Mouse (Mus musculus): ENCODE data around the gene Acbd6.

The Acbd6 gene

GRCm38 (mm10) chr1:155527027-155527786 lies 30.7 kb upstream of the Acbd6 start:
- no peaks in the 10 kb centered on the region; the same call in 1 of the 2 replicates for H3K27me3 ChIP-seq (ENCODE audit: insufficient read depth, low read length)
- H3K9me3 ChIP-seq (ENCODE audit: low read length), result peaks cover 22% of the 10 kb centered on the region
- TF ChIP-seq NANOG (IDR thresholded peaks at IDR 0.05; ENCODE audit: borderline replicate concordance, low read length), result no peak
- TF ChIP-seq CTCF (conservative IDR thresholded peaks at IDR 0.05; ENCODE audit: low read length), result no peak
- no peak for TF ChIP-seq POU5F1 (IDR thresholded peaks at IDR 0.05; ENCODE audit: borderline replicate concordance, low read length)
- no peak overlapping the region for H3K4me3 ChIP-seq (replicated peaks; ENCODE audit: low read length)
- H3K4me1 ChIP-seq (replicated peaks; ENCODE audit: low read depth, low read length), result peaks cover 14% of the 10 kb centered on the region; the same call in 1 of the 2 replicates
- H3K36me3 ChIP-seq (ENCODE audit: insufficient read depth, low read length), result no peaks in the 10 kb centered on the region

DNA sequence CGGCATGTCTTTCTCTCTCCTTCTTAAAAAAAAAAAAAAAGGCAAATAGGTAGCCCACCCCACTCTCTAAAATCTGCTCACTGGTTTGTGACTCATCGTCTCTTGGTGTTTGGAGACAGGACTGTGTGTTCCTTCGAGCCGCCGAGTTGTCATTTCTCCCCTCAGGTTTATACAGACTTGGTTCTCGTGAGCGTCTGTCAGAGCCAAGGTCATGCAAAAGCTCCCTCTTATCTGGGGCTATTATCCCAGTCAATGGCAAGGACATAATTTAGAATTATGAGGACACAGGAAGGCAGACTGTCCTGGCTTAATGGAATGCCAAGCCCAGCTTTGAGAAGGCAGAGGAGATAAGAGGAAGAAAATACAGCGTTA lies 30.1 kb upstream of the Acbd6 start:
- TF ChIP-seq POU5F1 (IDR thresholded peaks at IDR 0.05; ENCODE audit: borderline replicate concordance, low read length) (no peak), CTCF (conservative IDR thresholded peaks at IDR 0.05; ENCODE audit: low read length) (no peak), NANOG (IDR thresholded peaks at IDR 0.05; ENCODE audit: borderline replicate concordance, low read length) (no peak)
- H3K4me1 ChIP-seq (replicated peaks; ENCODE audit: low read depth, low read length), result peaks cover 14% of the 10 kb centered on the region; the same call in 1 of the 2 replicates
- H3K27me3 ChIP-seq (ENCODE audit: insufficient read depth, low read length), result no peaks in the 10 kb centered on the region; the same call in 1 of the 2 replicates
- no peak overlapping the region for H3K4me3 ChIP-seq (replicated peaks; ENCODE audit: low read length)
- no peaks in the 10 kb centered on the region for H3K36me3 ChIP-seq (ENCODE audit: insufficient read depth, low read length)
- H3K9me3 ChIP-seq (ENCODE audit: low read length), result peaks cover 22% of the 10 kb centered on the region

DNA sequence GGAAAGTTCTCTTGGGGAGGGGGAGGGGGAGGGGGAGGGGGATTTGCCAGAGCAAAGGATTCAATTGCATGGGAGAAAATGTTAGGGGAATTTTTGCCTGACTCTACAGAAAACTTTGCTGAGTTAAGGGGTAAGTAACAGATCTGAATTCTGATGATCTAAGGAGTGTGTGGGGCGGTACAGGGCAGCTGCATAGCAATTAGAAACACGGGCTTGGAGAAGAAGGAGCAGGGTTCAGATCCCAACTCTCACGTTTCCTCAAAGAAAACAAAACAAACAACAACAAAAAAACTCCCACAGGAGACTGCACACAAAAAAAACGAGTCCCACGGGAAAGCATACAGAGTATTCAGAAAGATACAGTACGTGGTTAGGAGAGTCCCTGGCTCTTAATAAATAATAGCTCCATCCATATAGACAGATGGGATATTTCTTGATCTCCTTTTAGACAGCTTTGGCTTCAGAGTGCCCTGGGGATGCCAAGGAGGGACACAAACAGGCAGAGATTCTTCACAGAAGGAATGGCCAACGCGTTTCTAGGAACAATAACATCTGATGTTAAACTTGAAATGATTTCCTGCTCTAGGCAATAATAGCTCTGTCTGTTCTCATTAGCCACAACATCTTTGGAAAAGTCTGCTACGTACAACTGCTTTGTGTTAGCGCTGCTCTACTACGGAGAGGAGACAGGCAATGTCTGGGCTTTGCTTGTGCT lies 29.4 kb upstream of the Acbd6 start:
- no peaks in the 10 kb centered on the region for H3K36me3 ChIP-seq (ENCODE audit: insufficient read depth, low read length)
- H3K4me3 ChIP-seq (replicated peaks; ENCODE audit: low read length), result no peak overlapping the region
- TF ChIP-seq CTCF (conservative IDR thresholded peaks at IDR 0.05; ENCODE audit: low read length) (no peak), POU5F1 (IDR thresholded peaks at IDR 0.05; ENCODE audit: borderline replicate concordance, low read length) (no peak), NANOG (IDR thresholded peaks at IDR 0.05; ENCODE audit: borderline replicate concordance, low read length) (no peak)
- H3K4me1 ChIP-seq (replicated peaks; ENCODE audit: low read depth, low read length), result peaks cover 14% of the 10 kb centered on the region; the same call in 1 of the 2 replicates
- no peaks in the 10 kb centered on the region; the same call in 1 of the 2 replicates for H3K27me3 ChIP-seq (ENCODE audit: insufficient read depth, low read length)
- H3K9me3 ChIP-seq (ENCODE audit: low read length), result peaks cover 22% of the 10 kb centered on the region

DNA sequence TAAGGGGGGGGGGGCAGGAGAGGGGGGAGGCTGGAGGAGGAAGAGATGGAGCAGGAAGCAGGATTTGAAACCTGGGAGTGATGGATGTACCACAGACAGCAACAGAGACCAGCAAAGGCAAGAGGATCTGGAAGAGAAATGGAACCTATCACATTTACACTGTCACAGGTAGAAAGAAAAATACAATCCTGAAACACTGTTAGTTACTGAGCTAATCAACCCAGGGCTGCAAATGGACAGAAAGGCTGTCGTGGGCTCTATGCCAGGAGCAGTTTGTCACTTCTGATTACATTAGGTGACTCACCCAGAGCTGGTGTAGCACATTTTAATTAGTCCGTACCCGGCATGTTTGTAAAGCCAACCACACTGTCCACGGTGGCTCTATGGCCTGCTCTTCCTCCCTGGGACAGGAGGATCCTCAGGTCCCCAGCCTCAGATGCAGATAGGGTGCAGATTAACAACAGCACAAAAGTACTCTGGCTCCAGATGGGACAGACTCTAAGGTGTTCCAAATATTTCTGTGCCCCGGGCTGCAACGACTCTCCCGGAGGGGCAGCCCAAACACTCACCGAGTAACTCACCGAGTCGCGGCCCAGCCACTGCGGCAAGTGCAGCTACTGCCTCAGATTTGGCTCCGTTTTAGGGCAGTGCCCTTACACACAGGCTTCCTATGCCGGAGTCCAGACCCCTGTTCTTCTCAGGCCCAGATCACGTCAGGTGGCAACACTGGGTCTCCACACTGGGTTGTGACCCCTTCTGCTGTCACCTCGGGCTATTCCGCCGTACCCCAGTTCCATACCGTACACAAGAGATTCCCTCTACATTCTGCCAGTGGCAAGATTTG lies 28.6 kb upstream of the Acbd6 start:
- TF ChIP-seq NANOG (IDR thresholded peaks at IDR 0.05; ENCODE audit: borderline replicate concordance, low read length), result no peak
- no peak for TF ChIP-seq CTCF (conservative IDR thresholded peaks at IDR 0.05; ENCODE audit: low read length)
- TF ChIP-seq POU5F1 (IDR thresholded peaks at IDR 0.05; ENCODE audit: borderline replicate concordance, low read length), result no peak
- H3K4me3 ChIP-seq (replicated peaks; ENCODE audit: low read length), result no peak overlapping the region
- no peaks in the 10 kb centered on the region; the same call in 1 of the 2 replicates for H3K27me3 ChIP-seq (ENCODE audit: insufficient read depth, low read length)

GRCm38 (mm10) chr1:155530561-155531457 lies 27.1 kb upstream of the Acbd6 start:
- H3K27me3 ChIP-seq (ENCODE audit: insufficient read depth, low read length), result no peaks in the 10 kb centered on the region; the same call in 1 of the 2 replicates
- H3K36me3 ChIP-seq (ENCODE audit: insufficient read depth, low read length), result no peaks in the 10 kb centered on the region
- H3K4me3 ChIP-seq (replicated peaks; ENCODE audit: low read length), result no peak overlapping the region
- TF ChIP-seq CTCF (conservative IDR thresholded peaks at IDR 0.05; ENCODE audit: low read length) (no peak), POU5F1 (IDR thresholded peaks at IDR 0.05; ENCODE audit: borderline replicate concordance, low read length) (no peak), NANOG (IDR thresholded peaks at IDR 0.05; ENCODE audit: borderline replicate concordance, low read length) (no peak)
- peaks cover 14% of the 10 kb centered on the region; the same call in 1 of the 2 replicates for H3K4me1 ChIP-seq (replicated peaks; ENCODE audit: low read depth, low read length)
- peaks cover 27% of the 10 kb centered on the region for H3K9me3 ChIP-seq (ENCODE audit: low read length)

More for the DNA sequence above, 28.6 kb upstream of the Acbd6 start:
- Histone ChIP-seq H3K9me3 (ENCODE audit: low read length) (peaks cover 24% of the 10 kb centered on the region), H3K36me3 (ENCODE audit: insufficient read depth, low read length) (no peaks in the 10 kb centered on the region), H3K4me1 (replicated peaks; ENCODE audit: low read depth, low read length) (peaks cover 14% of the 10 kb centered on the region; the same call in 1 of the 2 replicates)

DNA sequence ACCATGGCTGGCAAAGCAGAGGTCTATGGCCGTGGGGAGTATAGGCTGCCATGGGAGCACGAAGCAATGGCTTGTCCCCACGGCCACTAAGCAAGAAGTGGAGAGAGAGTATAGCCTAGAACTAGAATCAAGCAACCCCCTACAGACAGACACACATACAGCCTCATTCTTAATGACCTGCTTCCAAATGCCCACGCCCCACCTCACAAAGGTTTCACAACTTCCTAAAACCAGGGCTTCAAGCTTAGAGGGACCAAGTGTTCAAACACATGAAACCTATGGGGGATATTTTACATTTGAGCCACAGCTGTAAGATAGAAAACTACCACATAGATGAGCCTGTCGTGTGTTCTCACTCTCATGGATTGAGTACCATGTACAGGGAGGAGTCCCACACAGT lies 25.5 kb upstream of the Acbd6 start:
- TF ChIP-seq NANOG (IDR thresholded peaks at IDR 0.05; ENCODE audit: borderline replicate concordance, low read length), result no peak
- no peak for TF ChIP-seq CTCF (conservative IDR thresholded peaks at IDR 0.05; ENCODE audit: low read length)
- TF ChIP-seq POU5F1 (IDR thresholded peaks at IDR 0.05; ENCODE audit: borderline replicate concordance, low read length), result no peak
- Histone ChIP-seq H3K27me3 (ENCODE audit: insufficient read depth, low read length) (no peaks in the 10 kb centered on the region), H3K9me3 (ENCODE audit: low read length) (peaks cover 27% of the 10 kb centered on the region), H3K36me3 (ENCODE audit: insufficient read depth, low read length) (no peaks in the 10 kb centered on the region), H3K4me3 (replicated peaks; ENCODE audit: low read length) (no peak overlapping the region), H3K4me1 (replicated peaks; ENCODE audit: low read depth, low read length) (peaks cover 7% of the 10 kb centered on the region; the same call in 1 of the 2 replicates)
